Mouse (Mus musculus): ENCODE measurements around the gene Gng12.

DNA sequence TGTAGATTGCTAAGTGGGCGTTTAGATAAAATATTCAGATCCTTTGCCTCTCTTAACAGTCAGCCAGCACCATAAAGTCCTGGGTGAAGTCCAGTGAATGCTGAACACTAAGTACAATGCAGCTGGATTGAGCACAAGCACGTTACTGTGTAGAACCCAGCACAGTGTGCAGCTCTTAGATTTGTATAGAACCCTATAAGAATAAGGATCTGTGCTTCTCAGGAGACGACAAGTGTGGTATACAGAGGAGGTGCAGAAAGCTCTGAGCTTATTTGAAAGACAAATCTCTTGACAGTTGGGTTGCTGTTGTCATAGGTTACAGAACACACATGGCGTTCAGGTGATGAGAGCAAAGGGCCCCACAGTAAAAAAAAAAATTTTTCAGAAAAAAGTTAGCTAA lies 1.8 kb downstream of the Gng12 start:
- TF ChIP-seq POLR2A (IDR thresholded peaks at IDR 0.05; ENCODE audit: low read depth, low read length) (no peak), CTCF (IDR thresholded peaks at IDR 0.05; ENCODE audit: borderline replicate concordance, insufficient read depth, low read length) (no peak)
